Mouse (Mus musculus) gastrocnemius, adult 2 months (tissue): ENCODE data around the gene A930009A15Rik. TPM values are rescaled to one million over a fixed set of nuclear protein-coding genes. Genes with fewer than 3 reads are reported as not detected.

Experiments
- DNase-seq: peaks from one replicate; pipeline ENCODE4 v3.0.0; 2022
- H3K27ac ChIP-seq: fragments of 200-600 bp; 2 replicates; pipeline ENCODE4 v1.8.1; 2022; ENCODE audit warnings: mild to moderate bottlenecking
- H3K4me3 ChIP-seq: fragments of 200-600 bp; 2 replicates; pipeline ENCODE4 v1.8.1; 2022; ENCODE audit warnings: mild to moderate bottlenecking, moderate library complexity
- CTCF ChIP-seq: fragments of 200-600 bp; IDR thresholded peaks from 2 replicates; pipeline ENCODE4 v1.8.1; 2022; ENCODE audit warnings: antibody characterized with exemption, mild to moderate bottlenecking, moderate library complexity
- intact Hi-C: fragments of 180-260 bp; cut with DNase I; formaldehyde crosslinking; loops from one replicate; pipeline ENCODE4 v1.15.1; 2025
- total RNA-seq, 2 experiments: library from RNA; stranded (reverse); gene quantifications; 2 replicates each; pipeline ENCODE4 v1.2.3; 2021

Gene A930009A15Rik
- total RNA-seq, 2 experiments from 2014 or later: not detected

- intact Hi-C loops: no loop called here
- Histone ChIP-seq H3K4me3 (no peak overlapping the region), H3K27ac (no peak overlapping the region)
- no peak for TF ChIP-seq CTCF
- no peak for DNase-seq
These were observed 8.5 kb upstream of the A930009A15Rik start for GRCm38 (mm10) chr10:115561136-115561880.

- Histone ChIP-seq H3K27ac (no peak overlapping the region), H3K4me3 (no peak overlapping the region)
- intact Hi-C loops: no loop called here
- TF ChIP-seq CTCF: no peak
- no peak for DNase-seq
These were observed 6.7 kb upstream of the A930009A15Rik start for GRCm38 (mm10) chr10:115562911-115563686.

- DNase-seq: no peak
- TF ChIP-seq CTCF: no peak
- Histone ChIP-seq H3K4me3 (no peak overlapping the region), H3K27ac (no peak overlapping the region)
- intact Hi-C loops: no loop called here
These were observed 5.8 kb upstream of the A930009A15Rik start for GRCm38 (mm10) chr10:115563961-115564360.

- no peak for TF ChIP-seq CTCF
- intact Hi-C loops: no loop called here
- no peak overlapping the region for H3K4me3 ChIP-seq
- H3K27ac ChIP-seq: no peak overlapping the region
- DNase-seq: no peak
These were observed 791 bp downstream of the A930009A15Rik start for GRCm38 (mm10) chr10:115570577-115570976.

- intact Hi-C loops: no loop called here
- Histone ChIP-seq H3K4me3 (no peak overlapping the region), H3K27ac (no peak overlapping the region)
- DNase-seq: no peak
- no peak for TF ChIP-seq CTCF
These were observed 1.5 kb downstream of the A930009A15Rik start for GRCm38 (mm10) chr10:115571317-115571716.

GRCm38 (mm10) chr10:115571734-115572440 lies 2.1 kb downstream of the A930009A15Rik start:
- Histone ChIP-seq H3K27ac (no peak overlapping the region), H3K4me3 (no peak overlapping the region)
- intact Hi-C loops: no loop called here
- no peak for TF ChIP-seq CTCF
- DNase-seq: no peak

- DNase-seq: no peak
- no peak for TF ChIP-seq CTCF
- H3K27ac ChIP-seq: no peak overlapping the region
- intact Hi-C loops: no loop called here
- H3K4me3 ChIP-seq: no peak overlapping the region
These were observed 9.3 kb downstream of the A930009A15Rik start for GRCm38 (mm10) chr10:115579076-115579475.

GRCm38 (mm10) chr10:115579494-115579893 lies 9.7 kb downstream of the A930009A15Rik start:
- no peak for DNase-seq
- no peak for TF ChIP-seq CTCF
- H3K4me3 ChIP-seq: no peak overlapping the region

GRCm38 (mm10) chr10:115581971-115582370 lies 12.2 kb downstream of the A930009A15Rik start:
- intact Hi-C loops: no loop called here
- no peak for DNase-seq
- TF ChIP-seq CTCF: no peak

More at GRCm38 (mm10) chr10:115579494-115579893, 9.7 kb downstream of the A930009A15Rik start:
- intact Hi-C loops: no loop called here
- no peak overlapping the region for H3K27ac ChIP-seq

GRCm38 (mm10) chr10:115583071-115583470 lies 13.3 kb downstream of the A930009A15Rik start:
- no peak overlapping the region for H3K27ac ChIP-seq
- DNase-seq: no peak
- H3K4me3 ChIP-seq: no peak overlapping the region
- no peak for TF ChIP-seq CTCF
- intact Hi-C loops: no loop called here

More at GRCm38 (mm10) chr10:115581971-115582370, 12.2 kb downstream of the A930009A15Rik start:
- Histone ChIP-seq H3K27ac (no peak overlapping the region), H3K4me3 (no peak overlapping the region)

GRCm38 (mm10) chr10:115584656-115585055 lies 14.9 kb downstream of the A930009A15Rik start:
- intact Hi-C loops: no loop called here
- DNase-seq: no peak
- no peak for TF ChIP-seq CTCF
- H3K4me3 ChIP-seq: no peak overlapping the region
- H3K27ac ChIP-seq: no peak overlapping the region

GRCm38 (mm10) chr10:115585491-115586245 lies 15.9 kb downstream of the A930009A15Rik start:
- Histone ChIP-seq H3K4me3 (peak overlapping the region; percentile 67), H3K27ac (no peak overlapping the region)
- intact Hi-C loops: no loop called here
- TF ChIP-seq CTCF: no peak
- DNase-seq: no peak
